Mouse (Mus musculus): ENCODE results near the gene Dpf3. TPM values are rescaled to one million over a fixed set of nuclear protein-coding genes. Genes with fewer than 3 reads are reported as not detected.

Dpf3 gene
- total RNA-seq, 2 experiments from 2014 or later, result 16.3 to 22.3 TPM

DNA sequence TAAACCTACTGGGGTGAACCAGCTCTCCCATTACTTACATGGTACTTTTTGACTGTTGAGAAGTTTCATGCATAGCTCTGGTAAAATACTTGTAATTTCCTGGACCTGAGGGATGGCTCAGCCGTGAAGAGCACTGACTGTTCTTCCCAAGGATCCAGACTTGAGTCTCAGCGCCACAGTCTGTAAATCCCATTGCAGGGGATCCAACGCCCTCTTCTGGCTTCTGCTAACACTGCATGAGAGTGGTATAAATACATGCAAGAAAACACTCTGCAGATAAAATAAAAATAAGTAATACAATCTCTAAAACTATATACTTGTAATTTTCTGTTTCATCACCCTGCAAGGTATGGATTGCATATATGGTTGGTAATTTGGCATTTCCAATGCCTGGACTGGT, 10.4 kb upstream of the Dpf3 start:
- no peak for DNase-seq
- intact Hi-C loops (cut with DNase I), result no loop called here

DNA sequence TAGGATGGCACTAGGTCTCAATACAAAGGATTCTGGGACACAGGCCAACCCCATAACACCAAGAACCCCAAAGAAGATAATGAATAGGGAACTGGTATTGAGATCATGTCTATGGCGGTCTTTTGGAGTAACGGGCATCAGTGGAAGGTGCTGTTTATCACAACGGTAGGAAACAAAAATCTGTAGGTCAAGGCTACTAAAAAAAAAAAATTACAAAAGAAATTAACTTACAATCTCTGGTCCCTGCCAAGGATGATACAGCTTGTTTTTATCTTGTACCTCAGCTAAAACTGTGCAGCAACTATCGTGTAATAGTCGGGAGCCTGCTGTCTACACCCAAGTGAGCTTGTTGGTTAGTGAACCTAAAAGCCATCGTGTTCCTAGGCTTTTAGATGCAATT, 9.2 kb upstream of the Dpf3 start:
- no peak for DNase-seq
- intact Hi-C loops (cut with DNase I), result no loop called here

DNA sequence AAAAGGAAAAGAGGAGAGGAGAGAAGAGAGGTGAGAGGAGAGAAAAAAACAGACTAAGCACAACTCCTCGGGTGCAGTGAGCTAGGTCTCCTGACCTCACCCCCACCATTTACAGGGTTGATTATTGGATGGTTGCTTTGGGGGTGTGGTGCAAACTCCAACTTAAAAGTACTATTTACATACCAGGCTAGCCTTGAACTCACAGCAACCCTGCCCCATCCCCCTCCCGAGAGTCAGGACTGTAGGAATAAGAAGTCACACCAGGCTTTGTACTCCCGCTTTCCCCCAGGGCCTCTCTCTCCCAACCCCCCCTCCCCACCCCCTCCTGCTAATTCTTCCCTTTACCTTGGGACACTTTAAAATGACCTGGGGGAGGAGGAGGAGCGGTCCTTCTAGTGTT, 8.8 kb upstream of the Dpf3 start:
- DNase-seq, result no peak
- intact Hi-C loops (cut with DNase I), result no loop called here

DNA sequence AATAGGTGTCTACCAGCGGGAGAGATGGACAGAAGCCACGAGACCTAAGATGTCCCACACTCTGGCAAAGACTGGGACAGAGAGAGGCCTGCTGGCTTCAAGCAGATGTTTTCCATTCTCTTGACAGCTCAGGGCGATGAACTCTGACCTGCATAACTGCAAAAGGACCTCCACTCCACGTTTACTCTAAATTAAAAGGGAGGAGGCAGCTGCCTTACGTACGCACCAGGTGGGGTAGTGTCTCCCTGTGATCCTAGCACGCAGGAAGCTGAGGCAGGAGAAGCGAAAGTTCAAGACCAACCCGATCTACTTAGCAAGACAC, 8.4 kb upstream of the Dpf3 start:
- intact Hi-C loops (cut with DNase I), result no loop called here
- DNase-seq, result peak in 1 of 2 experiments; percentile 18

DNA sequence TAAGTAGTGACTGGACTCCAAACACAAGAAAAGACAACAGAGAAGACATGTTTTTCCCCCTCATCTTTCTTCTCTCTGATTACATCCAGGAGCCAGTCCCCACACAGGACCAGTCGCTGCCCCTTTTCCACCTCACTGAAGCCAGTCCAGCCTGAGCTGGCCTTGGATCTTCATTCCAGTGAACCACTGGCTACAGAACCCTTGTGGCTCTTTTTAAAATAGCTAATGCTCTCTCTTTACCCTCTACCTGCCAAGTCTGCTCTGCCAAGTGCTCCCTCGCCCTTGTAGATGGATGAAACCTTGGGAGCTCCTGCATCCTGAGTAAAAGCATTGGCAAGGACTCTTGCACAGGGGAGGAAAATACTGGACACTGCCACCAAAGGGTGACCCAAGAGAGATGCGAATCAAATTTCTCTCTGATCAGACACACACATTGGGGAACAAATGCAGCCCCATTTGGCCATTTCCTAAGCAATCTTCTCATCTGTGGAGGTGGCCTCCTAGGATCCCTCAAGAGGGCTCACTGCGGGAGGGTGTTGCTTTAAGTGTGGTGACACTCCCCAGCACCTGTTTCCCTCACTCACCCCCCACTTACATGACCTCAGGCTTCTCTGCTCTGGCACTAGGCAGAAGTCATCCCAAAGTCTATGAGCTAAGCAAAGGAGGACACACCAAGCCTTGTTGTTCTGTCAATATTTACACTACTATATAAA, 7.9 kb upstream of the Dpf3 start:
- DNase-seq, result no peak
- intact Hi-C loops (cut with DNase I), result no loop called here

DNA sequence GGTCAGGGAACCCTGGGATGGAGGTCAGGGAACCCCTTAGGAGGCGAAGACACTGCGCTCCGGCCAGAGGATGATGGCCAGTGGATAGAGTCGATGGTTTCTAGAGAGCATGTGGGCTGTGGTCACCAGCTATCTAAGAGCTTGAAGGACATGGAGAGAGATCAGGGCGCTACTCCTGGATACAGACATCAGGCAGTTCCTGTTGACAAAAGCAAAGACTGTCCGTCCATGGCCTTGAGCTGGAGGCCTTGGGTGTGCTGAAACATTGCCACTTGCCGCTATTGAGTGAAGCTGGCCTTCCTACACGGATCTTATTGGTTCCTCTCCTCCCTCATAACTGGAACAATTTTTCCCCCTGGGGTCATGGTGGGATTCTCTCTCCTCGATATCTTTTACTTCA, 6.7 kb upstream of the Dpf3 start:
- no peak for DNase-seq
- intact Hi-C loops (cut with DNase I), result no loop called here

DNA sequence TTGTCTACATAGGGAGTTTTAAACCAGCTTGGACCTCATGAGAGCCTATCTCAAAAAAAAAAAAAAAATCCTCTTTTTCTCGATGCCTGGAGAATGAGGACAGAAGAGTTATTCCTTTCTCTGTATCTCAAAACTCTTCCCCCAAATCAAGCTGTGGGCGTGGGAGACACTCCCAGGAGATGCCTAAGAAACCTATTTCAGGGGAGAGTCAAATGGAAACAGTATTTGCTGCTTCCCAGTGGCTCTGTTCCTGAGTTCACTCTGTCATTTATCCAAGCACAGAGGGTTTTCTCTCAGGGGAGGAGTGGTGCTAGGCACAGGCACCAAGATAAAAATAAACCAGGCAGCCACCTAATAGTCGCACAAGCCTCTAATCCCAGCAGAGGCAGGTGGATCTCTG, 5.3 kb upstream of the Dpf3 start:
- intact Hi-C loops (cut with DNase I), result no loop called here
- no peak for DNase-seq

DNA sequence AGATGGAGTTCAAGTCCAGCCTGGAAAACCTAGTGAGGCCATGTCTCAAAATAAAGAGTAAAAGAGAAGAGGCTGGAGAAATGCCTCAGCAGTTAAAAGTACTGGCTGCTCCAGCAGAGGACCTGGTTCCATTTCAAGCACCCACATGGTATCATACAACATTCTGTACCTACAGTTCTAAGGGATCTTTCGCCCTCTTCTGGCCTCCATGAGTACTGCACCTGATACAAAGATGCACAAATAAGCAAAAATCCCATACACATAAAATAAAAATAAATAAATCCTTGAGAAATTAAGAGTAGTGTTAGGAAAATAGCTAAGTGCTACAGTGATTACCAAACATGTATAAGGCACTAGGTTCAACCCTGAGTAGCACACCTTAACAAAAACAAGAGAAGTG, 4.1 kb upstream of the Dpf3 start:
- intact Hi-C loops (cut with DNase I), result no loop called here
- no peak for DNase-seq

DNA sequence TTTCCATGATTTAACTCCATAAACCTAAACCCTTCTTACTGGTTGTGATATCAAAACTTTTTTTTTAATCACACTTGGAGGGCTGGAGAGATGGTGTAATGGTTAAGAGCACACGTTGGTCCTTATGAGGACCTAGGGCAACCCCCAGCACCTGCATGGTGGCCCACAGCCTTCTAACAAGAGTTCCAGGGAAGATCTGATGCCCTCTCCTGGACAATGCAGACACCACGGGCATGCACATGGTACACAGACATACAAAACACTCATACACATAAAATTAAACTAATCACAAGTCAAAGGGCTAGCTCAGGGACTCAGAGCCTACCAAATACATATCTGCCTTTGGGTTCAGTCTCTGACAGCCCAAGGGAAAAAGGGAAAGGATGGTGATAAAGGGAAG, 2.2 kb upstream of the Dpf3 start:
- no peak for DNase-seq
- intact Hi-C loops (cut with DNase I), result loop anchor here (2.0 to 5.0 kb wide), 2 partner anchors 31 to 122 kb away; partner anchors contain the start of gene Dcaf4

DNA sequence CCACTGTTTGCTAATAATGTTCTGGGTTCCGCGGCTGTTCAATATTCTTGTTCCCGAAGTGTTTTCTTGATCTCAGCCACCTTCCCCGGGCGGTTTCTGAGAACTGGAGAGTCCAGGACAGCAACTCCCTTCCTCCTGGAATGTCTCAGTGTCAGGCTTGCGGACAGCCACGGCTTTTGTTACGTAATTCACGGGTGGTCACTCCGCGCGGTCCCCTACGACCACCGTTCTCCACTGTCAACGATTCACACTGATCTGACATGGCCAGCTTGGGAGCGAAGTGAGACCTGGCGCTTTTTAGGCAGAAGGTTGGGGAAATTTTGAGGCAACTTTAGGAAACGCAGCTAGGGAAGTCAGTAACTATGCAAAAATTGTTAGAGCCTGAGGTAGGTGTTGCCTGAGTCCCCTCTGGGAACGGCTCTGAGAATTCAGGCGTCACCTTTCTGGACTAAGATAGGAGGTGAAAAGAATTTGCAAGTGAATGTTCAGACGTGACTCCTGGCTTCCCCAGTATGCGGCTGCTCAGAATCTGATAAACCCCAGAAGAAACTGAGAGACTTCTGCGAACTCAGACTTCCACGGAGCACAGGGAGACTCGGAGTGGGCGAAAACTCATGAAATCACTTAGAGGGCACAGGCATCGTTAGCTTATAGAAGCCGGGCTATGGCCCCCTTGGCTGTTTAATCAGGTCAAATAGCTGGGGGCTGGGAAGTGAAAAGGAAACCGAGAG, 860 bp upstream of the Dpf3 start:
- DNase-seq, result peak; percentile 44 to 62
- intact Hi-C loops (cut with DNase I), result loop anchor here (2.0 to 5.0 kb wide), 2 partner anchors 32 to 121 kb away; partner anchors contain the start of gene Dcaf4

DNA sequence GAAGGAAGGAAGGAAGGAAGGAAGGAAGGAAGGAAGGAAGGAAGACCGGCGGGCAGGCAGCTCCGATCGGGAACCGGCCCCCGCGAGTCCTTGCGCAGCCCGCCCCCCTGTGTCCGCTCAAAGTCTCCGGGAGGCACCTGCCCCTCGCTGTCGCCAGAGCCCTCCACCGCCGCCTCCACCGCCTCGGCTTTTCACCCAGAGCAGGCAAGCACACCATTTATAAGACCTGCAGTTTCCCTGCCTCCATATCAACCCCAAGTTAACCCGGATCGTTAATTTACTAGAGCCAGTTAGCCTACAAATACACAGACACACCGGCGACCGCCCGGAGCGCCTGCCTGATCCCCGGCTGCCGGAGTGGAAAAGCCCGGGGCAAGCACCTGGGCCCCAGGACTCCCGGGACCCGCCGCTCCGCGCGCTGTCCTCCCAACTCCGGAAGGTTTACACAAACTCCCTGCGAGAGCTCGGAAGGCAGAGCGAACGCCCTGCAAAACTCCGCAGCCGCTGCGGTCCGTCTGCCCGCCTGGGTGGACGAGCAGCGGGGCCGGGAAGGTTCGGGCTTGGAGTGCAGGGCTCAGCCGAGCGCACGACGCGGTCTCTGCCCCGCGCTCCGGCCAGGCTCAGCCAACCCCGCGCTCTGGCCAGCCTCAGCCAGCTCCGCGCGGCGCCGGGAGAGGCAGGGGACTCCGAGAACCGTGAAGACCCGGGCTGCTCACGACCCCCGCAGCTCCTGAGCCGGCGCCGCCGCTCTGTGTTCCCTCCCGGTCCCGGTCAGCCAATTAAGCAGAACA, 650 bp downstream of the Dpf3 start:
- intact Hi-C loops (cut with DNase I), result loop anchor here (2.0 to 5.0 kb wide), 2 partner anchors 74 to 120 kb away; no protein-coding TSS in a partner anchor
- DNase-seq, result peak; percentile 57 to 71

DNA sequence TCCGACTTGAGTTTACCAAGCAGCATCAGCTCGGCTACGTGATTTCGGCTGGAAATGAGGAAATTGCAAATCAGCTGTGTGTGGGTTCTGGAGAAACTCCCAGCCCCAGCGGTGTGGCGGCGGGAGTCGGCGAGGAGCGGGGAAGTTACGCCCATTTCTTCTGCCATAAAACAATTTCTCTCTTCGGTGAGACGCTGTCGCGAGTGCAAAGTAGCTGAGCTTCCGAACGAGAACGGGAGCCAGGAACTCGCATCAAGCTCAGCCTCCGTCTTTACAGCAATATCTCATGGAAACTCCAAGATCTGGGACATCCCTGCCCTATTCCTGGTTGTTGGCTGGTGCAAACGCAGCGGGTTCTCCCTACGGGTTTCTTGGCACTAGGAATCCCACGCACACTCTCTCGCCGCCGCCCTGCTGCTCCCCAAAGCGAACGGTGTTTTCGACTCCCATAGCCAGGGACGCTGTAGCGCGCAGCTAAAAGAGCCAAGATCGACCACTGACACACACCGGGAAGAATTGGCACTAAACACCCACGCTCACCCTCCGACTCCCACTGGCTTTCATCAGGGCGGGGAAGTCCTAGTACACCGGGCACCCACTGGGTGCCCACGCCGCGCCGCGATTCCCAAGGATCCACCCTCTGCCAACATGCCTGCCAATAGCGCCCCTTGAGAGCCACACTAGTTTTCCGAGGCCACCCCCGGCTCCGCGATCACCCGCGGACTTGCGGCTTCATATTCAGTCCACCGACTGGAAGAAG, 1.4 kb downstream of the Dpf3 start:
- intact Hi-C loops (cut with DNase I), result loop anchor here (2.0 to 5.0 kb wide), 2 partner anchors 73 to 119 kb away; no protein-coding TSS in a partner anchor
- DNase-seq, result peak; percentile 29 to 49

DNA sequence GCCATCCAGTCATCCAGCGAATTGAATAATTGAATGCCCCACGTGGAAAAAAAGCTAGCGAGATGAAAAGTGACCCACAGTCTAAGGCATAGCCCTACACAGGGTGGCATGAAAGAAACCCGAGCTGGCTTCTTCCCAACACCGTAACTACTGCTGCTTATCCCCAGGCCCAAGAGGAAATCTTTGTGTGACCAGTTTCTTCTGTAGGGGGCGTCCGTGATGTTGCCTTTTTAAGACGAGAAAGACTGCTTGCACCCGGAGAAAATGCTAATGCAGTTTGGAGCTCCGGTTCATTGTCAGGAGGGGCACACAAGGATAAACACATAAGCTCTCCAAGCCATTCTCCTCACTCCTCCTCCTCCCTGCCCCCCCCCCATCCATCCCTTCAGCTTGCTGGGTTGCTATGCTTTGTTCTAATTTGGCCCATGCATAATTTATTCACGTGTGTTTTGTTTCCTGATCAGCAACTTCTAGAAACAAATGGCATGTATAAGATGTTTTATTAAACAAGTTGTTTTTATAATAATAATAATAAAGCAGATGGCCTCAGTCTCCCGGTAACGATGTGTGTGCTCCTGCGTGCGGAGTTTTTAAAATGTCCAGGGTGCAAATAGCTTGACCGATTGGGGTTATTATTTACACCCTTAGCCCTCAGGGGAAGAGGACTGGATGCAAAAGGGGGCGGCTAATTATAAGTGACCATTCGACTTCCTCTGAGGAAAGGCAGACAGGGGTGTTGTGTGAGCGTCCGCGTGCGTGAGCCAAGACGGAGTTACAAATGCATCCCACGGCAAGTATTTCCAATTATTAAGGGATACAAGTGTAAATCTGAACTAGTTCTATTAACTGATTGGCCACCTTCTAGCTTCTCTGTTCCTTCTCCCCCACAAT, 2.4 kb downstream of the Dpf3 start:
- intact Hi-C loops (cut with DNase I), result loop anchor here (5.0 kb wide), 1 partner anchor 118 kb away; no protein-coding TSS in a partner anchor
- no peak for DNase-seq

DNA sequence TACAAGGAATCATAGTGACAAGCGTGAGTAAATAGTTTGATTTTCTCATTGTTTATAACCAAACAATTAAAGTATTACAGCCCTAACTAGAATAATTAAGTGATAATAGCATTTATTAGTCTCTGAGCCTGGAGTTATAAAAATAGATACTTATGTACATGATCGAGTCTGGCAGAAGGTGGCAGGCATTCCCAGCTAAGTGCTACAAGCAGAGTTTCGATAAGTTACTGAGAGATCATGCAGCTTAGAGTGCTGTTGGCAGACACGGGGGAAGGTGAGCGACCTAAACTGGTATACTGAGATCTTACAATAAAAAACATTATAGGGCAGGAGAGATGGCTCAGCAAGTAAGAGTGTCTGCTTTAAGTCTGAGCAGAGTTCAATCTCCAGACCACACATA, 3.9 kb downstream of the Dpf3 start:
- no peak for DNase-seq
- intact Hi-C loops (cut with DNase I), result no loop called here

DNA sequence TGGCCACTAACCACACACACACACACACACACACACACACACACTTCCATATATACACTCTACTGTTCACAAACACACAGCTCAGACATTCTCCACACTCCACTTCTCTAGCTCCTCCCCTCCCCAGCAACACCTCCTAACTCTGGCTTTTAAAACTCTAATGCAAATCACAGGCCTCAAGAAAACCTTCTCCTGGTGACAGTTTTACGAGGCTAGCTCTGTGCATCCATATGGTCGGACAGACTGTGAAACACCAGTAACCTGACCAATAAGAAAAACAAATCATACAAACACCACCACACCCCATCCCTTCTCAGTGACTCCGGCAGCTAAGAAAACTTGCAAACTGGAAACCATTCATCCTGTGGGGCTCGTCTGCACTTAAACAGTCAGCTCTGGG, 6.1 kb downstream of the Dpf3 start:
- no peak for DNase-seq
- intact Hi-C loops (cut with DNase I), result no loop called here

DNA sequence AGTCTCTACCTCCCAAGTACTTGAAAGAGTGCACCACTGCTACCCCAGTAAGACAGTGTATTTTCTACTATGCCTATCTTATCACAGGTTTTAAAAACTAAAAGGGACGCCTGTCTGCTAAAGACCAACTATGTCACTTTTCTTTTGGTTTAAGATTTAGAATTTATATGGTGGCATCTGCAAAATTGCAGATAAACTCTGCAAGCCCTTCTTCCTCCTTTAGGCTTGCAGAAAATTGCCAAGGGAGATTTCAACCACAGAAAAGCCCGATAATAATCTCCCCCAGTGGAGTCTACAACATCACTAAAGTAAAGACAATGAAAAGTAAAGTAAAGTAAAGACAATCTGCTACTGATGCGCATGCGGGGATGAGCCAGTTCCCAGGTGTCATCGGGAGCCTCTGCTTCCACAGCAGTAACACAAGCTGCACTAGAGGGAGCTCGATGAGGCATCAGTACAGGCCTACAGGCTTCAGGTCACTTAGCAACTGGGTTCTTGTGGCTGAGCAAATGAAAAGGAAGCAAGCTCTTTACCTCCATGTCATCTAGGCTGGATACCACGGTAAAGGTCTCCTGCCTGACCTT, 7.6 kb downstream of the Dpf3 start:
- intact Hi-C loops (cut with DNase I), result no loop called here
- DNase-seq, result no peak

DNA sequence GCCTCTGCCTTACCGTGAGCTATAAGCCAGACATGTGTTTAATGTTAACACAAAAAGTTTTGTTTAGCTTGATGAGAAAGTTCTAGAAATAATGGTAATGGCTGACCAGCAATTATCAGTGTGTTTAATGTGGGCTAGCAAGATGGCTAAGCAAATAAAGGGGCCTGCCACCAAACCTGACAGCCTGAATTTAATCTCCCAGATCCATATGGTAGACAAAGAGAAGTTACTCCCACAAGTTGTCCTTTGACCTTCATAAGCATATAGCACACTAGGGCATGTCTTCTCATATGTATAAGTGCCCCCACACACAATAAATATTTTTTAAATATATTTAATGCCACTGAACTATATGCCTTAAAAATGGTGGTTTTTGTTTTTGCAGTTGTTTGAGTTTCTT, 8.4 kb downstream of the Dpf3 start:
- no peak for DNase-seq
- intact Hi-C loops (cut with DNase I), result no loop called here

DNA sequence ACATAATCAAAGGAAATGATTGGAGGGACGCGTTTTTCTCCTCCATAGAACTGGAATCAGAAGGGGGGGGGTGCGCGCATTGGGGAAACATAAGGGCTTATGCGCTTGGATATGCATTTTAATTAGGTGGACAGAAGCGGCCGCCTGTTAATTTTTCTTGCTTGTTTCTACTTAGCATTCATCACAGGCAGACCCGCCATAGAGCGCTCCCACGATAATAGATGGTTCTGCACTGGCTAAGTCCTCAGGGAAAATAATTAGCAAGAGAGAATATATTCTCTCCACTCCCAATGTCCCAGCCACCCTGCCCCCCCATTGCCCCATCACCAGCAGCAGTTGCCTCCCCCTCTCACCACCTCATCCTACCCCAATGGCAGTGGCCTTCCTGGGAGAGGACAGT, 11.2 kb downstream of the Dpf3 start:
- no peak for DNase-seq
- intact Hi-C loops (cut with DNase I), result no loop called here

DNA sequence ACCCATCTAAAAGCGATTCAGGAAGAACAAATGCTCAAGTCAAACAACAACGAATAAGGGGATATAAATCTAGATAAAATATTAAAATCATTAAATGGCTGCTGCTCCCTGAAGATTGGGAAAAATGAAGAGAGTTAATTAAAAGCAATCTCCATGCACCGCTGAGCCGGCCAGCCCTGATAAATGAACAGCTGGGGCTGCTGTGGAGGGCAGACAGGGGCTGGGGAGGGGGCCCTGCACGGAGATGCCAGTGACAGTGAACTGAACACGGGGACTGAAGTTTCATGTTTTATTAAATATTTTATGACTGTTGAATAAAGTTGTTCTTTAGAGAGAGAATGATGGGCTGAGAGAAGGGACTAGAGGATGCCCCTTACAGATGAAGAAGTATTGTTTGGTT, 12.1 kb downstream of the Dpf3 start:
- intact Hi-C loops (cut with DNase I), result no loop called here
- no peak for DNase-seq
